Mouse (Mus musculus) kidney, embryonic 14.5 days (tissue): Measurements from ENCODE around the gene Snx1. TPM values are rescaled to one million over a fixed set of nuclear protein-coding genes. Genes with fewer than 3 reads are reported as not detected.

Experiments
- ATAC-seq: fragments of 200-750 bp; cut with Nextera tagmentation; 2 replicates; pipeline ENCODE4 v1.8.0; 2017; ENCODE audit warnings: moderate number of reproducible peaks, mild to moderate bottlenecking, moderate TSS enrichment, moderate library complexity; ENCODE audit not compliant: low FRiP score, low TSS enrichment
- H3K27ac ChIP-seq: fragments of 300-500 bp; sonication (generic); 2 replicates; pipeline ENCODE4 v1.5.1; 2014; ENCODE audit warnings: low read depth, mild to moderate bottlenecking, low read length, moderate library complexity, mixed read lengths
- H3K27me3 ChIP-seq: fragments of 300-500 bp; sonication (generic); 2 replicates; pipeline ENCODE4 v1.6.1; 2014; ENCODE audit warnings: mild to moderate bottlenecking, low read length; ENCODE audit not compliant: control insufficient read depth, insufficient read depth
- H3K36me3 ChIP-seq: fragments of 300-500 bp; sonication (generic); 2 replicates; pipeline ENCODE4 v1.6.1; 2014; ENCODE audit warnings: low read length, mixed read lengths; ENCODE audit not compliant: control insufficient read depth, insufficient read depth
- H3K4me1 ChIP-seq: fragments of 300-500 bp; sonication (generic); 2 replicates; pipeline ENCODE4 v1.6.1; 2014; ENCODE audit warnings: low read length, mixed read lengths; ENCODE audit not compliant: control insufficient read depth, insufficient read depth
- H3K4me2 ChIP-seq: fragments of 300-500 bp; sonication (generic); replicated peaks from 2 replicates; pipeline ENCODE4 v1.6.1; 2014; ENCODE audit warnings: low read depth, mild to moderate bottlenecking, low read length
- H3K4me3 ChIP-seq: fragments of 300-500 bp; sonication (generic); 2 replicates; pipeline ENCODE4 v1.5.1; 2014; ENCODE audit warnings: mild to moderate bottlenecking, low read length
- H3K9ac ChIP-seq: fragments of 300-500 bp; sonication (generic); 2 replicates; pipeline ENCODE4 v1.6.1; 2014; ENCODE audit warnings: low read depth, mild to moderate bottlenecking, low read length, moderate library complexity
- H3K9me3 ChIP-seq: fragments of 300-500 bp; sonication (generic); 2 replicates; pipeline ENCODE4 v1.6.1; 2016; ENCODE audit warnings: low read length; ENCODE audit not compliant: control insufficient read depth
- WGBS: fragments of 180-500 bp; shearing (Covaris S2); extraction: QIAGEN DNeasy Blood & Tissue Kit; methylation state at CpG from one replicate; pipeline ENCODE4 v1.1.7; 2014; 5-methylcytosine and 5-hydroxymethylcytosine counted together
- polyA plus RNA-seq: library from polyadenylated mRNA; unstranded; fragments of >200 nt; fragmentation: Nextera tagmentation; extraction: Ambion mirVana; gene quantifications from 2 replicates; pipeline ENCODE4 v1.2.1, GENCODE M21; 2014

Gene Snx1
- polyA plus RNA-seq = 90.1 and 130 TPM in 2 replicates

- H3K27ac ChIP-seq = peak within 1 kb of the TSS; percentile 51; the same call in 1 of the 2 replicates
- H3K4me2 ChIP-seq = peak within 1 kb of the TSS; percentile 81
- ATAC-seq = peak; percentile 80
- WGBS = under 1% methylated on average over 34 of the region's 34 CpGs
- peak within 1 kb of the TSS; percentile 74 for H3K9ac ChIP-seq
- no peaks in the 10 kb centered on the region for H3K27me3 ChIP-seq
- peak within 1 kb of the TSS; percentile 74 for H3K4me3 ChIP-seq
- H3K36me3 ChIP-seq = peaks cover 3% of the 10 kb centered on the region; the same call in 1 of the 2 replicates
- peaks cover 19% of the 10 kb centered on the region for H3K4me1 ChIP-seq
- no peaks in the 10 kb centered on the region for H3K9me3 ChIP-seq
These were observed at the start of gene Snx1, which contains the start of gene Ciao2a for GRCm38 (mm10) chr9:66126456-66127192. TSS of gene Snx1 (minus strand) at chr9:66126587. TSS of gene Ciao2a (plus strand) at chr9:66126611.

GRCm38 (mm10) chr9:66174985-66175384, 48.6 kb upstream of the Snx1 start:
- no peak for ATAC-seq
- Histone ChIP-seq H3K27ac (no peak overlapping the region), H3K36me3 (no peaks in the 10 kb centered on the region), H3K4me3 (no peak overlapping the region), H3K4me2 (no peak overlapping the region), H3K9me3 (no peaks in the 10 kb centered on the region), H3K4me1 (no peaks in the 10 kb centered on the region), H3K9ac (no peak overlapping the region), H3K27me3 (no peaks in the 10 kb centered on the region)
- WGBS = 91% methylated on average over 3 of the region's 3 CpGs

DNA sequence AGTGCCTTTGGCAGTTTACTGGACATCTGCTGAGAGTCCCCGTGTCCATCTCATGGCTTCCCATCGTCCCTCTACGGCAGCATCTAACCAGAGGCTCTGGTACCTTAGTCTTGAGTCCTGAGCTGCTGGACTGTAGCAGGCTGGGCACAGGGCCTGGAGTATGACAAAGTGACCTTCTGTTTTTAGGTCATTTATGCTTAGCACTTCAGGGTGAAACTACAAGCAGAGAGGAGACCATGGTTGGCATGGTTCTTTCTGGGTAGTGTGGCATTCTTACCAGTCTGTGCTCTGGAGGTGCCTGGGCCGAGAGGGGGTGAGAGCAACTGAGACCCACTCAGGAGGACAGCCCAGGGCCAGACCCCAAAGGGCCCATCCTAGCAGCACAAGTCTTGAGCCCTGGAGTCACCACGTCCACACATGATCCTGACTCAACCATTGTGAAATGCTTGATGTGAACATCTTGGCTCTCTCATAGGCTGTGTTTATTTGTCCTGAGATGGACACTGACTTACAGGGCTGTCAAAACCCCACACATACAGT, 47.0 kb upstream of the Snx1 start:
- H3K9me3 ChIP-seq = no peaks in the 10 kb centered on the region
- H3K4me2 ChIP-seq = no peak overlapping the region
- ATAC-seq = no peak
- H3K27me3 ChIP-seq = no peaks in the 10 kb centered on the region
- H3K4me1 ChIP-seq = no peaks in the 10 kb centered on the region
- H3K9ac ChIP-seq = no peak overlapping the region
- H3K4me3 ChIP-seq = no peak overlapping the region
- H3K27ac ChIP-seq = no peak overlapping the region
- H3K36me3 ChIP-seq = no peaks in the 10 kb centered on the region
- WGBS = 98% methylated on average over 5 of the region's 5 CpGs

DNA sequence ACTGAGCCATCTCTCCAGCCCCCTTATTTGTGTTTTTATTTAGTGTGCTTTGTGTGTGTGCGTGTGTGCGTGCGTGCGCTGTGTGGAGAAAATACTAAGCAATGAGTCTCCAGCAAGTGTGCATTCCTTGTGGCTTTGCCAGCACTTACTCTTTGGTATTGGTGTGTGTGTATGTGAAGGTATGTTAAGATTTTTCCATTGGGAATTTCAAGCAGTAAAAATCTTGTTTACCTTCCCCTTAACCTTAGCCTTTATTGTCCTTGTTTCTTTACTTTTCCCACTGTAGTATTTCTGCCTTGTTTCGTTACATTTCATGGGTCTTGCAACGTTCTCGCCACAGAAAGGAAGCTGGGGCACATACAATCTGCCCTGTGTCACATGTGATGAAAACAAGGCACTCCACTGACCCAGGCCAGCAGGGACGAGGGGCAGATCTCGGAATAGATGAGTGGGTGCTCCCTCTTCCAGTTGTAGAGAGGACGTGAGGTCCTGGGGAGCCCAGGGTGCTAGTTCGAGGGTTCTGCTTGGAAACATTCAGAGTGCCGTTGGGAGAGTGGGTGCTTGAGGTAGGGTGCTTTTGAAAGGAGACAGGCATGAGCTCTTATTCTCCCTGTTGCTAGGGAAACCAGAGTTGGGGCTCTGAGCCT, 45.0 kb upstream of the Snx1 start:
- Histone ChIP-seq H3K4me2 (no peak overlapping the region), H3K36me3 (no peaks in the 10 kb centered on the region), H3K4me3 (no peak overlapping the region), H3K9me3 (no peaks in the 10 kb centered on the region), H3K4me1 (no peaks in the 10 kb centered on the region), H3K27me3 (no peaks in the 10 kb centered on the region), H3K9ac (no peak overlapping the region), H3K27ac (no peak overlapping the region)
- 66% methylated on average over 12 of the region's 12 CpGs for WGBS
- ATAC-seq = no peak

GRCm38 (mm10) chr9:66170506-66170905, 44.1 kb upstream of the Snx1 start:
- Histone ChIP-seq H3K36me3 (no peaks in the 10 kb centered on the region), H3K9ac (no peak overlapping the region), H3K4me3 (no peak overlapping the region), H3K4me1 (no peaks in the 10 kb centered on the region), H3K4me2 (no peak overlapping the region), H3K27ac (no peak overlapping the region), H3K9me3 (no peaks in the 10 kb centered on the region), H3K27me3 (no peaks in the 10 kb centered on the region)
- 44% methylated on average over 5 of the region's 5 CpGs for WGBS
- no peak for ATAC-seq

DNA sequence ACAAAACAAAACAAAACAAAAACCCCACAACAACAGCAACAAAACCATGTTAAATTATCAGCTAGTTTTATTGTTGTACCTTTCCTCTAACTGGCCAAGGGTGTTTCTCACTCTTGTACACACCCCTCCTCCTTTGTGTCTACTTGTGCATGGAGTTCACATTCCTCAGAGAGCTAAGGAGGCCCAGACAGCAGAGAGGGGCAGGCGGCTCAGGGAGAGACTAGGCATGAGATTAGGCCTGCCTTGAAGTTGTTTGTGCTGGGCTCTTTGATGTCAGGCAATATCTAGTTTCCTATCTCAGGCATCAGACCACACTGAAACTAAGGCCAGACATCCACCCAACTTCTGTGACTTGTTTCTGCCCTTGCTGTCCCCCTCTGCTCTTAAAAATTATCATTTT, 41.8 kb upstream of the Snx1 start:
- no peak overlapping the region for H3K4me2 ChIP-seq
- no peaks in the 10 kb centered on the region for H3K36me3 ChIP-seq
- H3K4me3 ChIP-seq = no peak overlapping the region
- no peak for ATAC-seq
- no peaks in the 10 kb centered on the region for H3K4me1 ChIP-seq
- no peak overlapping the region for H3K27ac ChIP-seq
- no peaks in the 10 kb centered on the region for H3K9me3 ChIP-seq
- 11% methylated on average over 1 of the region's 1 CpGs for WGBS
- H3K9ac ChIP-seq = no peak overlapping the region
- H3K27me3 ChIP-seq = no peaks in the 10 kb centered on the region

DNA sequence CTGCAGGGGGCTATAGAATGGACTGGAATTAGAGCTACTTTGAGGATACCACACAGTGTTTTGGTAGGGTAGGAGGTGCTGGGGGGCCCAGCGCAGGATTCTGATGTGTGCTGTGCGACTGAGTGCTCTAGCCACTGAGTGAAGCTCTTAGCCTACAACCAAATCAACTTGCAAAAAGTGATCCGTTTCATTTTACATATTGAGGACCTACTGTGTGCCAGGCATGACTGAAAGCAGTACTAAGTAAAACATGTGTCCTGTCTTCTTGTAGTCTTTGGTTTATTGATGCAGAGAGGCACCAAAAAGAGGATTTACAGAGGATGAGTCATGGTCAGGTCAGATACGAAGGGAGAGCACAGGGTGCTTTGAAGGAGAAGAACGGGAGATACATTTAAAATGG, 40.8 kb upstream of the Snx1 start:
- H3K27ac ChIP-seq = no peak overlapping the region
- H3K9me3 ChIP-seq = no peaks in the 10 kb centered on the region
- WGBS = 84% methylated on average over 5 of the region's 5 CpGs
- no peak overlapping the region for H3K4me3 ChIP-seq
- ATAC-seq = no peak
- no peaks in the 10 kb centered on the region for H3K4me1 ChIP-seq
- H3K36me3 ChIP-seq = no peaks in the 10 kb centered on the region
- no peak overlapping the region for H3K4me2 ChIP-seq
- no peak overlapping the region for H3K9ac ChIP-seq
- no peaks in the 10 kb centered on the region for H3K27me3 ChIP-seq

- no peak for ATAC-seq
- Histone ChIP-seq H3K27ac (no peak overlapping the region), H3K36me3 (no peaks in the 10 kb centered on the region), H3K4me2 (no peak overlapping the region), H3K4me1 (0 out of 2 replicates have a peak, but pooled peaks cover 4% of the 10 kb centered on the region), H3K9me3 (no peaks in the 10 kb centered on the region), H3K4me3 (no peak overlapping the region), H3K27me3 (0 out of 2 replicates have a peak, but pooled peaks cover 4% of the 10 kb centered on the region), H3K9ac (no peak overlapping the region)
- 86% methylated on average over 9 of the region's 9 CpGs for WGBS
These were observed 36.6 kb upstream of the Snx1 start for GRCm38 (mm10) chr9:66162995-66163394.

DNA sequence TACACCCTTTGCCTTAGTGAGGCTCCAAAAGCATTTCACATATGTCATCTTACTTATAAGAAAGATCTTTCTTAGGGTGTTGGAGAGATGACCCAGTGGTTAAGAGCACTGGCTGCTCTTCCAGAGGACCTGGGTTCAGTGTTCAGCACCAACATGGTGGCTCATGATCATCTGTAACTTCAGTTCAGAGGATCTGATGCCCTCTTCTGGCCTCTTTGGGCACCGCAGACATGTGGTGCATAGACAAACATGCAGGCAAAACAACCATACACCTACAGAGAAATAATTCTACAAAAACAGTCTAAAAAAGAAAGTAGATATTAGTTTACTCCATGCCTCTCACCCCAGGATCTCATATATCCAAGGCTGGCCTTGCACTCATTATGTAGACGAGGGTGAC, 33.8 kb upstream of the Snx1 start:
- Histone ChIP-seq H3K4me3 (no peak overlapping the region), H3K4me1 (0 out of 2 replicates have a peak, but pooled peaks cover 4% of the 10 kb centered on the region), H3K4me2 (no peak overlapping the region), H3K27ac (no peak overlapping the region), H3K36me3 (no peaks in the 10 kb centered on the region), H3K9ac (no peak overlapping the region), H3K9me3 (no peaks in the 10 kb centered on the region), H3K27me3 (peaks cover 9% of the 10 kb centered on the region; the same call in 1 of the 2 replicates)
- ATAC-seq = no peak
- WGBS = 93% methylated on average over 2 of the region's 2 CpGs
